Mouse (Mus musculus) kidney, postnatal 14 days (tissue): Measurements from ENCODE around the gene Sar1a.

ENCODE experiments used
- DNase-seq: peaks from one replicate; pipeline ENCODE4 v3.0.0; 2022; ENCODE audit warnings: mixed read lengths

Sar1a gene

GRCm38 (mm10) chr10:61736671-61737078, 56.6 kb downstream of the Sar1a start:
- DNase-seq: no peak

GRCm38 (mm10) chr10:61737537-61737936, 57.4 kb downstream of the Sar1a start:
- no peak for DNase-seq

GRCm38 (mm10) chr10:61738126-61738525, 58.0 kb downstream of the Sar1a start:
- no peak for DNase-seq

DNA sequence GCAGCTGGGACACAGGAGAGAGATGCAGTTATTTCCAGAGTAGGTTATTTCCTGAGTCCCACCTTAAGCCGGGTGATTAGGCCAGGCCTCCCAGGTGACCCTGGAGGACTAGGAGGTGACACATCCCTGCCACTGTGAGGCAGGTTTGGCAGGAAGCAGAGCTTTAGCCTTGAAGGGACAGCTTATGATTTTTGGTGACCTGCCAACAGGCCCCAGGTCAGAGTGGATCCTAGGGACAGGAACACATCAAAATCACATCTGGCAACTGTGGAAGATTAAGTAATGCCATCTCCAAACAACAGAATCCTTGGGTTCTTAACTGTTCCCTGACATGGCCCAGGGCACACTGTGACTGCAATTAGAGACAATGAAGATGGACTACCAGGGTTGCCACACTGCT, 61.2 kb downstream of the Sar1a start:
- DNase-seq: no peak

- DNase-seq: no peak
Observed at GRCm38 (mm10) chr10:61741873-61742272, 61.8 kb downstream of the Sar1a start.

DNA sequence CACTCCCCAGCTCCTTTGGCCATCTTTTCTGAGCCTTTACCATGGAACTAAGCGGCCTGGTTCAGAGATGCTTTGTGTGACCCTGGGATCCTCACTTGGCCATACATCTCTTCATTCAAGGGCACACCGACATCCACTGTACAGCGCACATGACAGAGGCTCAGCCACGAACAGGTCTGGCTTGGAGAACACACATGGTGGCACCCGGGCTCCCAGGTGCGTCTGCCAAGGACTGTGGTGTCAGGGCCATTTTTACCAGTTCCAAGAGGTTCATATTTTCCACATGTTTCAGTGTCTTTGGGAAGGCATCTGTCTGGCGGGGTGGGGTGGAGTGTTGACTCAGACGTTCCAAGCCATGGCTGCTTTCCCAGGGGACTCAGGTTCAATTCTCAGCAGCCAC, 62.2 kb downstream of the Sar1a start:
- DNase-seq: no peak
